Mouse (Mus musculus): ENCODE measurements around the gene Vgf. TPM values are rescaled to one million over a fixed set of nuclear protein-coding genes. Genes with fewer than 3 reads are reported as not detected.

Vgf gene
- polyA plus RNA-seq, 1 experiment from 2014 or later = 2.7 TPM

- Histone ChIP-seq H3K9me3 (replicated peaks; ENCODE audit: control insufficient read depth, low read length) (no peaks in the 10 kb centered on the region), H3K27me3 (replicated peaks; ENCODE audit: control insufficient read depth, insufficient read depth, low read length) (no peaks in the 10 kb centered on the region), H3K9ac (ENCODE audit: low read length) (peak overlapping the region; percentile 98), H3K4me3 (ENCODE audit: low read depth, low read length) (peak overlapping the region; percentile 87), H3K4me1 (ENCODE audit: control insufficient read depth, insufficient read depth, low read length) (peaks cover 8% of the 10 kb centered on the region), H3K27ac (ENCODE audit: low read depth, low read length) (no peak overlapping the region), H3K36me3 (ENCODE audit: control insufficient read depth, insufficient read depth, low read length) (peaks cover 54% of the 10 kb centered on the region), H3K4me2 (ENCODE audit: low read length) (peak overlapping the region; percentile 93)
- WGBS = 74% methylated on average over 4 of the region's 7 CpGs
- DNase-seq (ENCODE audit: low spot score) (peak; percentile 33), ATAC-seq (no peak)
These were observed 37.8 kb upstream of the Vgf start for GRCm38 (mm10) chr5:136988420-136988819.

GRCm38 (mm10) chr5:136989801-136990200 lies 36.4 kb upstream of the Vgf start:
- H3K36me3 ChIP-seq (ENCODE audit: control insufficient read depth, insufficient read depth, low read length) = peaks cover 60% of the 10 kb centered on the region
- peaks cover 8% of the 10 kb centered on the region for H3K4me1 ChIP-seq (ENCODE audit: control insufficient read depth, insufficient read depth, low read length)
- WGBS = 84% methylated on average over 6 of the region's 6 CpGs
- no peak for DNase-seq (ENCODE audit: low spot score)
- H3K27ac ChIP-seq (ENCODE audit: low read depth, low read length) = no peak overlapping the region
- no peak for ATAC-seq
- no peak overlapping the region for H3K9ac ChIP-seq (ENCODE audit: low read length)
- H3K4me3 ChIP-seq (ENCODE audit: low read depth, low read length) = no peak overlapping the region
- H3K4me2 ChIP-seq (ENCODE audit: low read length) = no peak overlapping the region
- no peaks in the 10 kb centered on the region for H3K9me3 ChIP-seq (replicated peaks; ENCODE audit: control insufficient read depth, low read length)
- H3K27me3 ChIP-seq (replicated peaks; ENCODE audit: control insufficient read depth, insufficient read depth, low read length) = no peaks in the 10 kb centered on the region

GRCm38 (mm10) chr5:136999449-136999848 lies 26.7 kb upstream of the Vgf start:
- DNase-seq (ENCODE audit: low spot score) = no peak
- Histone ChIP-seq H3K27me3 (replicated peaks; ENCODE audit: control insufficient read depth, insufficient read depth, low read length) (no peaks in the 10 kb centered on the region), H3K9me3 (replicated peaks; ENCODE audit: control insufficient read depth, low read length) (no peaks in the 10 kb centered on the region), H3K4me2 (ENCODE audit: low read length) (no peak overlapping the region), H3K4me1 (ENCODE audit: control insufficient read depth, insufficient read depth, low read length) (no peaks in the 10 kb centered on the region), H3K9ac (ENCODE audit: low read length) (no peak overlapping the region), H3K27ac (ENCODE audit: low read depth, low read length) (no peak overlapping the region), H3K36me3 (ENCODE audit: control insufficient read depth, insufficient read depth, low read length) (peaks cover 24% of the 10 kb centered on the region), H3K4me3 (ENCODE audit: low read depth, low read length) (no peak overlapping the region)
- WGBS = 78% methylated on average over 4 of the region's 5 CpGs
- no peak for ATAC-seq

GRCm38 (mm10) chr5:137000612-137001011 lies 25.6 kb upstream of the Vgf start:
- Histone ChIP-seq H3K27ac (ENCODE audit: low read depth, low read length) (no peak overlapping the region), H3K4me2 (ENCODE audit: low read length) (no peak overlapping the region), H3K9me3 (replicated peaks; ENCODE audit: control insufficient read depth, low read length) (no peaks in the 10 kb centered on the region), H3K4me1 (ENCODE audit: control insufficient read depth, insufficient read depth, low read length) (no peaks in the 10 kb centered on the region), H3K36me3 (ENCODE audit: control insufficient read depth, insufficient read depth, low read length) (peaks cover 12% of the 10 kb centered on the region), H3K9ac (ENCODE audit: low read length) (no peak overlapping the region), H3K27me3 (replicated peaks; ENCODE audit: control insufficient read depth, insufficient read depth, low read length) (no peaks in the 10 kb centered on the region), H3K4me3 (ENCODE audit: low read depth, low read length) (no peak overlapping the region)
- WGBS = 88% methylated on average over 2 of the region's 2 CpGs
- DNase-seq (ENCODE audit: low spot score) (no peak), ATAC-seq (no peak)

GRCm38 (mm10) chr5:137007276-137007675 lies 18.9 kb upstream of the Vgf start:
- H3K4me1 ChIP-seq (ENCODE audit: control insufficient read depth, insufficient read depth, low read length) = no peaks in the 10 kb centered on the region
- H3K27me3 ChIP-seq (replicated peaks; ENCODE audit: control insufficient read depth, insufficient read depth, low read length) = no peaks in the 10 kb centered on the region
- no peak overlapping the region for H3K27ac ChIP-seq (ENCODE audit: low read depth, low read length)
- H3K4me3 ChIP-seq (ENCODE audit: low read depth, low read length) = no peak overlapping the region
- ATAC-seq (no peak), DNase-seq (ENCODE audit: low spot score) (no peak)
- no peaks in the 10 kb centered on the region for H3K36me3 ChIP-seq (ENCODE audit: control insufficient read depth, insufficient read depth, low read length)
- H3K9ac ChIP-seq (ENCODE audit: low read length) = no peak overlapping the region
- no peak overlapping the region for H3K4me2 ChIP-seq (ENCODE audit: low read length)
- 64% methylated on average over 8 of the region's 8 CpGs for WGBS
- no peaks in the 10 kb centered on the region for H3K9me3 ChIP-seq (replicated peaks; ENCODE audit: control insufficient read depth, low read length)

GRCm38 (mm10) chr5:137009988-137010387 lies 16.2 kb upstream of the Vgf start:
- DNase-seq (ENCODE audit: low spot score) (peak; percentile 68), ATAC-seq (no peak)
- no peak overlapping the region for H3K4me2 ChIP-seq (ENCODE audit: low read length)
- H3K4me3 ChIP-seq (ENCODE audit: low read depth, low read length) = no peak overlapping the region
- H3K9me3 ChIP-seq (replicated peaks; ENCODE audit: control insufficient read depth, low read length) = no peaks in the 10 kb centered on the region
- no peak overlapping the region for H3K27ac ChIP-seq (ENCODE audit: low read depth, low read length)
- H3K9ac ChIP-seq (ENCODE audit: low read length) = no peak overlapping the region
- no peaks in the 10 kb centered on the region for H3K4me1 ChIP-seq (ENCODE audit: control insufficient read depth, insufficient read depth, low read length)
- 14% methylated on average over 3 of the region's 3 CpGs for WGBS
- no peaks in the 10 kb centered on the region for H3K36me3 ChIP-seq (ENCODE audit: control insufficient read depth, insufficient read depth, low read length)
- H3K27me3 ChIP-seq (replicated peaks; ENCODE audit: control insufficient read depth, insufficient read depth, low read length) = no peaks in the 10 kb centered on the region

- ATAC-seq = no peak
- Histone ChIP-seq H3K4me3 (ENCODE audit: low read depth, low read length) (no peak overlapping the region), H3K27me3 (replicated peaks; ENCODE audit: control insufficient read depth, insufficient read depth, low read length) (no peaks in the 10 kb centered on the region), H3K36me3 (ENCODE audit: control insufficient read depth, insufficient read depth, low read length) (no peaks in the 10 kb centered on the region), H3K9me3 (replicated peaks; ENCODE audit: control insufficient read depth, low read length) (no peaks in the 10 kb centered on the region), H3K4me2 (ENCODE audit: low read length) (no peak overlapping the region), H3K4me1 (ENCODE audit: control insufficient read depth, insufficient read depth, low read length) (no peaks in the 10 kb centered on the region), H3K27ac (ENCODE audit: low read depth, low read length) (no peak overlapping the region), H3K9ac (ENCODE audit: low read length) (no peak overlapping the region)
- WGBS = 77% methylated on average over 15 of the region's 15 CpGs
- no peak for DNase-seq (ENCODE audit: low spot score)
These were observed 13.7 kb upstream of the Vgf start for GRCm38 (mm10) chr5:137012401-137012950.

GRCm38 (mm10) chr5:137015913-137016312 lies 10.3 kb upstream of the Vgf start:
- no peak overlapping the region for H3K4me3 ChIP-seq (ENCODE audit: low read depth, low read length)
- 87% methylated on average over 3 of the region's 3 CpGs for WGBS
- DNase-seq (ENCODE audit: low spot score) (no peak), ATAC-seq (no peak)
- no peaks in the 10 kb centered on the region for H3K4me1 ChIP-seq (ENCODE audit: control insufficient read depth, insufficient read depth, low read length)
- no peak overlapping the region for H3K27ac ChIP-seq (ENCODE audit: low read depth, low read length)
- H3K4me2 ChIP-seq (ENCODE audit: low read length) = no peak overlapping the region
- no peaks in the 10 kb centered on the region for H3K27me3 ChIP-seq (replicated peaks; ENCODE audit: control insufficient read depth, insufficient read depth, low read length)
- no peaks in the 10 kb centered on the region for H3K36me3 ChIP-seq (ENCODE audit: control insufficient read depth, insufficient read depth, low read length)
- no peaks in the 10 kb centered on the region for H3K9me3 ChIP-seq (replicated peaks; ENCODE audit: control insufficient read depth, low read length)
- no peak overlapping the region for H3K9ac ChIP-seq (ENCODE audit: low read length)

GRCm38 (mm10) chr5:137024318-137024717 lies 1.9 kb upstream of the Vgf start:
- Histone ChIP-seq H3K4me3 (ENCODE audit: low read depth, low read length) (no peak overlapping the region), H3K27ac (ENCODE audit: low read depth, low read length) (no peak overlapping the region), H3K9ac (ENCODE audit: low read length) (no peak overlapping the region), H3K9me3 (replicated peaks; ENCODE audit: control insufficient read depth, low read length) (no peaks in the 10 kb centered on the region), H3K4me1 (ENCODE audit: control insufficient read depth, insufficient read depth, low read length) (no peaks in the 10 kb centered on the region; the same call in 1 of the 2 replicates), H3K27me3 (replicated peaks; ENCODE audit: control insufficient read depth, insufficient read depth, low read length) (peaks cover 40% of the 10 kb centered on the region), H3K4me2 (ENCODE audit: low read length) (no peak overlapping the region), H3K36me3 (ENCODE audit: control insufficient read depth, insufficient read depth, low read length) (no peaks in the 10 kb centered on the region)
- WGBS = 29% methylated on average over 3 of the region's 3 CpGs
- no peak for ATAC-seq
- no peak for DNase-seq (ENCODE audit: low spot score)
